Mouse (Mus musculus) embryonic facial prominence, embryonic 13.5 days (tissue): Measurements from ENCODE around the gene Sgf29. TPM values are rescaled to one million over a fixed set of nuclear protein-coding genes. Genes with fewer than 3 reads are reported as not detected.

ENCODE experiments used
- ATAC-seq: fragments of 200-750 bp; cut with Nextera tagmentation; 2 replicates; pipeline ENCODE4 v1.8.0; 2017; ENCODE audit warnings: low read depth; ENCODE audit not compliant: insufficient number of reproducible peaks, insufficient read depth, low FRiP score, low TSS enrichment
- H3K27ac ChIP-seq: fragments of 300-500 bp; sonication (generic); 2 replicates; pipeline ENCODE4 v1.5.1; 2015; ENCODE audit warnings: moderate library complexity, mild to moderate bottlenecking, inconsistent platforms
- H3K27me3 ChIP-seq: fragments of 300-500 bp; sonication (generic); 2 replicates; pipeline ENCODE4 v1.6.1; 2015; ENCODE audit warnings: mild to moderate bottlenecking, inconsistent platforms
- H3K36me3 ChIP-seq: fragments of 300-500 bp; sonication (generic); 2 replicates; pipeline ENCODE4 v1.6.1; 2015; ENCODE audit warnings: mild to moderate bottlenecking, inconsistent platforms
- H3K4me1 ChIP-seq: fragments of 300-500 bp; sonication (generic); 2 replicates; pipeline ENCODE4 v1.6.1; 2015; ENCODE audit warnings: inconsistent platforms
- H3K4me2 ChIP-seq: fragments of 300-500 bp; sonication (generic); 2 replicates; pipeline ENCODE4 v1.6.1; 2015; ENCODE audit warnings: moderate library complexity, mild to moderate bottlenecking, inconsistent platforms
- H3K4me3 ChIP-seq: fragments of 300-500 bp; sonication (generic); 2 replicates; pipeline ENCODE4 v1.5.1; 2015; ENCODE audit warnings: mild to moderate bottlenecking, inconsistent platforms
- H3K9ac ChIP-seq: fragments of 300-500 bp; sonication (generic); 2 replicates; pipeline ENCODE4 v1.6.1; 2015; ENCODE audit warnings: mild to moderate bottlenecking, inconsistent platforms
- H3K9me3 ChIP-seq: fragments of 300-500 bp; sonication (generic); 2 replicates; pipeline ENCODE4 v1.6.1; 2016; ENCODE audit warnings: inconsistent platforms
- WGBS: fragments of 180-500 bp; shearing (Covaris S2); methylation state at CpG from one replicate; pipeline ENCODE4 v1.1.7; 2015; ENCODE audit warnings: mixed read lengths; 5-methylcytosine and 5-hydroxymethylcytosine counted together
- polyA plus RNA-seq: library from polyadenylated mRNA; unstranded; fragments of >200 nt; fragmentation: Nextera tagmentation; extraction: Ambion mirVana; gene quantifications from 2 replicates; pipeline ENCODE4 v1.2.1, GENCODE M21; 2015

Sgf29 gene
- polyA plus RNA-seq, 1 experiment from 2014 or later = 48.9 TPM

- H3K4me2 ChIP-seq = no peak overlapping the region
- H3K36me3 ChIP-seq = peaks cover 30% of the 10 kb centered on the region
- no peak overlapping the region for H3K4me3 ChIP-seq
- 89% methylated on average over 4 of the region's 5 CpGs for WGBS
- H3K27me3 ChIP-seq = no peaks in the 10 kb centered on the region
- no peak for ATAC-seq
- no peaks in the 10 kb centered on the region for H3K9me3 ChIP-seq
- peaks cover 18% of the 10 kb centered on the region for H3K4me1 ChIP-seq
- H3K9ac ChIP-seq = no peak overlapping the region
- H3K27ac ChIP-seq = no peak overlapping the region
Measured at GRCm38 (mm10) chr7:126691676-126692075, 42.6 kb downstream of the Sgf29 start.

- ATAC-seq = no peak
Measured at GRCm38 (mm10) chr7:126692426-126692825, 43.3 kb downstream of the Sgf29 start.

GRCm38 (mm10) chr7:126693256-126693655, 44.1 kb downstream of the Sgf29 start:
- H3K4me2 ChIP-seq = no peak overlapping the region
- no peak for ATAC-seq
- peaks cover 36% of the 10 kb centered on the region for H3K36me3 ChIP-seq
- no peaks in the 10 kb centered on the region for H3K27me3 ChIP-seq
- peaks cover 26% of the 10 kb centered on the region for H3K4me1 ChIP-seq
- no peaks in the 10 kb centered on the region for H3K9me3 ChIP-seq
- H3K9ac ChIP-seq = no peak overlapping the region
- 30% methylated on average over 3 of the region's 3 CpGs for WGBS
- no peak overlapping the region for H3K27ac ChIP-seq
- H3K4me3 ChIP-seq = no peak overlapping the region

More at GRCm38 (mm10) chr7:126692426-126692825, 43.3 kb downstream of the Sgf29 start:
- 94% methylated on average over 26 of the region's 26 CpGs for WGBS
- Histone ChIP-seq H3K9me3 (no peaks in the 10 kb centered on the region), H3K27me3 (no peaks in the 10 kb centered on the region), H3K27ac (no peak overlapping the region), H3K4me2 (no peak overlapping the region), H3K9ac (no peak overlapping the region), H3K4me1 (peaks cover 26% of the 10 kb centered on the region), H3K36me3 (peaks cover 36% of the 10 kb centered on the region), H3K4me3 (no peak overlapping the region)

GRCm38 (mm10) chr7:126693781-126694180, 44.7 kb downstream of the Sgf29 start:
- H3K4me1 ChIP-seq = peaks cover 26% of the 10 kb centered on the region
- peaks cover 36% of the 10 kb centered on the region for H3K36me3 ChIP-seq
- WGBS = 84% methylated on average over 7 of the region's 7 CpGs
- no peak overlapping the region for H3K4me3 ChIP-seq
- H3K9ac ChIP-seq = no peak overlapping the region
- H3K9me3 ChIP-seq = no peaks in the 10 kb centered on the region
- ATAC-seq = no peak
- peak overlapping the region; percentile 97; the same call in 1 of the 2 replicates for H3K4me2 ChIP-seq
- no peaks in the 10 kb centered on the region for H3K27me3 ChIP-seq
- H3K27ac ChIP-seq = no peak overlapping the region

GRCm38 (mm10) chr7:126694441-126695051, 45.4 kb downstream of the Sgf29 start:
- Histone ChIP-seq H3K9me3 (no peaks in the 10 kb centered on the region), H3K27me3 (no peaks in the 10 kb centered on the region), H3K4me2 (peak overlapping the region; percentile 97), H3K27ac (peak overlapping the region; percentile 96), H3K36me3 (peaks cover 40% of the 10 kb centered on the region), H3K4me3 (peak overlapping the region; percentile 83), H3K4me1 (peaks cover 26% of the 10 kb centered on the region), H3K9ac (peak overlapping the region; percentile 61; the same call in 1 of the 2 replicates)
- 48% methylated on average over 10 of the region's 10 CpGs for WGBS
- ATAC-seq = no peak

- WGBS = 1% methylated on average over 31 of the region's 31 CpGs
- Histone ChIP-seq H3K36me3 (peaks cover 38% of the 10 kb centered on the region), H3K4me1 (peaks cover 26% of the 10 kb centered on the region), H3K9me3 (no peaks in the 10 kb centered on the region), H3K27ac (peak within 1 kb of the TSS; percentile 96), H3K4me2 (peak within 1 kb of the TSS; percentile 97), H3K9ac (peak within 1 kb of the TSS; percentile 93), H3K27me3 (no peaks in the 10 kb centered on the region), H3K4me3 (peak within 1 kb of the TSS; percentile 83)
- ATAC-seq = no peak
Measured at GRCm38 (mm10) chr7:126695210-126695611, 46.1 kb downstream of the Sgf29 start, which contains the start of gene Bola2. Gene Bola2 (plus strand): TSS chr7:126695401.

- peak within 1 kb of the TSS; percentile 83 for H3K4me3 ChIP-seq
- H3K27ac ChIP-seq = peak within 1 kb of the TSS; percentile 96
- H3K9ac ChIP-seq = peak within 1 kb of the TSS; percentile 93
- WGBS = under 1% methylated on average over 40 of the region's 40 CpGs
- H3K9me3 ChIP-seq = no peaks in the 10 kb centered on the region
- peaks cover 35% of the 10 kb centered on the region for H3K36me3 ChIP-seq
- H3K27me3 ChIP-seq = no peaks in the 10 kb centered on the region
- H3K4me1 ChIP-seq = peaks cover 26% of the 10 kb centered on the region
- H3K4me2 ChIP-seq = peak within 1 kb of the TSS; percentile 97
- peak; percentile 89 for ATAC-seq
Measured at GRCm38 (mm10) chr7:126695631-126696207, 46.6 kb downstream of the Sgf29 start, which contains the start of gene Slx1b. Gene Slx1b (minus strand): TSS chr7:126695784.

GRCm38 (mm10) chr7:126696303-126696702, 47.2 kb downstream of the Sgf29 start:
- Histone ChIP-seq H3K9me3 (no peaks in the 10 kb centered on the region), H3K36me3 (peaks cover 29% of the 10 kb centered on the region), H3K4me2 (peak overlapping the region; percentile 97), H3K9ac (peak overlapping the region; percentile 86), H3K4me1 (peaks cover 31% of the 10 kb centered on the region), H3K27ac (no peak overlapping the region), H3K27me3 (no peaks in the 10 kb centered on the region), H3K4me3 (peak overlapping the region; percentile 83)
- WGBS = 2% methylated on average over 17 of the region's 17 CpGs
- ATAC-seq = no peak

- H3K27me3 ChIP-seq = peaks cover under 1% of the 10 kb centered on the region; the same call in 1 of the 2 replicates
- peak overlapping the region; percentile 83 for H3K4me3 ChIP-seq
- H3K36me3 ChIP-seq = peaks cover 23% of the 10 kb centered on the region
- H3K27ac ChIP-seq = no peak overlapping the region
- H3K9ac ChIP-seq = peak overlapping the region; percentile 86
- no peak for ATAC-seq
- 82% methylated on average over 3 of the region's 3 CpGs for WGBS
- peaks cover 34% of the 10 kb centered on the region for H3K4me1 ChIP-seq
- H3K9me3 ChIP-seq = no peaks in the 10 kb centered on the region
- peak overlapping the region; percentile 97 for H3K4me2 ChIP-seq
Measured at GRCm38 (mm10) chr7:126696886-126697285, 47.8 kb downstream of the Sgf29 start.

- no peak for ATAC-seq
- H3K9me3 ChIP-seq = no peaks in the 10 kb centered on the region
- 0 out of 2 replicates have a peak, but pooled peaks cover 16% of the 10 kb centered on the region for H3K36me3 ChIP-seq
- H3K9ac ChIP-seq = no peak overlapping the region
- WGBS = 92% methylated on average over 8 of the region's 8 CpGs
- peaks cover 7% of the 10 kb centered on the region; the same call in 1 of the 2 replicates for H3K27me3 ChIP-seq
- H3K4me2 ChIP-seq = no peak overlapping the region
- H3K4me1 ChIP-seq = peaks cover 34% of the 10 kb centered on the region
- no peak overlapping the region for H3K27ac ChIP-seq
- no peak overlapping the region for H3K4me3 ChIP-seq
Measured at GRCm38 (mm10) chr7:126697838-126698237, 48.7 kb downstream of the Sgf29 start.

GRCm38 (mm10) chr7:126700063-126701015, 51.2 kb downstream of the Sgf29 start:
- no peak overlapping the region for H3K4me3 ChIP-seq
- H3K9me3 ChIP-seq = no peaks in the 10 kb centered on the region
- H3K9ac ChIP-seq = peak overlapping the region; percentile 27; the same call in 1 of the 2 replicates
- ATAC-seq = no peak
- H3K4me1 ChIP-seq = peaks cover 33% of the 10 kb centered on the region
- H3K36me3 ChIP-seq = 0 out of 2 replicates have a peak, but pooled peaks cover 16% of the 10 kb centered on the region
- WGBS = 83% methylated on average over 25 of the region's 25 CpGs
- H3K27me3 ChIP-seq = peaks cover 32% of the 10 kb centered on the region
- no peak overlapping the region for H3K27ac ChIP-seq
- H3K4me2 ChIP-seq = 0 out of 2 replicates have a peak overlapping the region, but pooled peaks have one; percentile 36
